Mouse (Mus musculus): ENCODE results near the gene St6galnac5.

GRCm38 (mm10) chr3:152914376-152914775 lies 67.7 kb downstream of the St6galnac5 start:
- TF ChIP-seq CTCF (conservative IDR thresholded peaks at IDR 0.05; ENCODE audit: low read length) (no peak), NANOG (IDR thresholded peaks at IDR 0.05; ENCODE audit: borderline replicate concordance, low read length) (no peak), POU5F1 (IDR thresholded peaks at IDR 0.05; ENCODE audit: borderline replicate concordance, low read length) (no peak)

Measured in E14TG2a.4 (cell line).